Mouse (Mus musculus) T-helper 2 cell (primary cell): ENCODE data around the gene Tm7sf2.

Experiments used
- in situ Hi-C: fragments of 300-600 bp; cut with MboI, MseI; formaldehyde crosslinking; loops from one replicate; pipeline ENCODE4 v1.15.1; 2025; ENCODE audit warnings: high pct_unique_total_duplicates

Tm7sf2 gene

GRCm38 (mm10) chr19:6067724-6068415 lies at the start of gene Tm7sf2:
Tm7sf2 (minus strand) TSS chr19:6068373.
- in situ Hi-C loops = no loop called here

DNA sequence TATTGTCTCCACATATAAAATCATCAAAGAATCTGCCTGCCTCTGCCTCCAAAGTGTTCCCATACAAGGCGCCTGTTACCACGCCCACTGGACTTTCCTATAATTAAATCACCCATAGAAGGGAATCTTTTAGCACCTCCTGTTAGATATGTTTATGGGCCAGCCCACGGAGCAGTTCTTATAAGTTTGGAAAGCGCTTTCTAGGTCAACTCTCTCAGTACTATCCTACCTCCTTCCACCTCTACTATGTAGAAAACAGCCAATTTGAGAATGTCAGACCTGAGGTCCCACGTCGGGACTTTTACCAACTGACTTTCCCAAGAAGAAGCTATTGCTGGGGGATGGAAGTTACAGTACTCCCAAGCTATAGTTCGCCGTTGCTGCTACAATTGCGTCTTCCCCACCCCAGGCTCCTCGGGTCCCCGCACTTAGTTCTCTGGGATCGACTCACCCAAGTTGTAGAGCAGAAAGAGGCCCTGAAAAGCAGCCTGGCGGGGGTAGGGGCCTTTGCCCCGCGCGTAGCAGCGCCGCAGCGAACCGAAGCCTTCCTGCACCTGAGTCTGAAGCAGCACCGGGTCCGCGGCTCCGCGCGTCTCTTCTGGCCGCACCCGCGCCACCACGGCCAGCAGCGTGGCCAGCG lies 49.3 kb upstream of the Tm7sf2 start:
- in situ Hi-C loops = loop anchor here (5.0 kb wide), 1 partner anchor 60 kb away; the partner anchor contains the start of genes Fau and Mrpl49

- in situ Hi-C loops = loop anchor here (5.0 kb wide), 1 partner anchor 59 kb away; the partner anchor contains the start of genes Fau and Mrpl49
Measured at GRCm38 (mm10) chr19:6116113-6116850, 48.1 kb upstream of the Tm7sf2 start.

DNA sequence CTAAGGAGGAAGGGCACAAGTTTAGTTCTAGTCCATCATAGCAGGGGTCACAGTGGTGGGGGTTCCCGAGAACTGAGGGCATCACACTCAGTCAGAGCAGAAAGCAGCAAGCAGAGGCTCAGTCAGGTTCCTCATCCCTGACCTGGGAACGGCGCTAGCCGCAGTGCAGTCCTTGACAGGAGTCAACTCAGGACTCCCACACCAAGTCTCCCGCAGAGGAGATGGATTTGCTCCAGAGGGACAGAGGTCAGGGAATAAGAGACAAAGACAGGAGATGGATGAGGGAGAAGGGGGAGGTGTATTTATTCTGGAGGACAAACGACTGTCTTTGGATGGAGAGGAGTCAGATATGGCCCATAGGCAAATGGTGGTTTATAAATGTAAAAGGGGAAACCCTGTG lies 44.9 kb upstream of the Tm7sf2 start:
- in situ Hi-C loops = no loop called here

GRCm38 (mm10) chr19:6105586-6105985 lies 37.4 kb upstream of the Tm7sf2 start, which contains the start of gene Naaladl1:
Naaladl1 (plus strand) TSS chr19:6105782.
- in situ Hi-C loops = no loop called here

DNA sequence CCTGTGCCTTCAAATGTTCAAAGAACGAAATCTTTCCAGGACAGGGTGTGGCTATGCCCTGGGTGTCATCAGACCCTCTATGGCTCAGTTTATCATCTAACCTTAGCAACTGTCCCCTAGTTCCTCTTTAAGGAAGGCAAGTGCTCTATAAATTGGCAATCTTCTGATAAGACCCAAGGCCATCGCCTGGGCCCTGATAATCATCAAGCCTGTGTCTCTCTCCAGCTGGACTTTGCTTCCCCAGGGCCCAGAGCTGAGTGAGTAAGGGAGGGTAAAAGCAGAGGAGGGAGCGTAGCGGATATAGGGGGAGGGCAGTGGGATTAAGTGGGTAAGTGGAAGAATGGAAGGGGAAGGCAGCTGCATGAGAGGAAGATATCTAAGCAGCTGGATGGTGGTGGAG lies 36.3 kb upstream of the Tm7sf2 start:
- in situ Hi-C loops = no loop called here

- in situ Hi-C loops = no loop called here
Measured at GRCm38 (mm10) chr19:6102169-6102853, 34.1 kb upstream of the Tm7sf2 start.

DNA sequence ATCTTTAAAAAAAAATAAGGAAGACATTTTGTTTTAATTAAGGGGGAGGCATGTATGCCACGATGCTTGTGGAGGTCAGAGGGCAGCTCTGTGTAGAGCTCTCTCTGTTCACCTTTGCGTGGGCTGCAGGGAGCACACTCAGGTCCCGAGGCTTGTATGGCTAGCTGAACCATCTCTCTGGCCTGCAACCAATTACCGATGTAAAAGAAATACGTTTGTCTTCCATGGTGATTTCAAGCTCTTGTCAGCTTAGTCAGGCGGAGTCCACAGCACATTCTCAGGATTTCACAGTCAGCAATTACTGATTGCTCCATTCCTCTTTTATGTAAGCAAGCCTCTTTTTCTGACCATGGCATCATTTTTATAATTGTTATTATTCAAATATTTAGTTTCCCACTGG lies 33.0 kb upstream of the Tm7sf2 start:
- in situ Hi-C loops = no loop called here

DNA sequence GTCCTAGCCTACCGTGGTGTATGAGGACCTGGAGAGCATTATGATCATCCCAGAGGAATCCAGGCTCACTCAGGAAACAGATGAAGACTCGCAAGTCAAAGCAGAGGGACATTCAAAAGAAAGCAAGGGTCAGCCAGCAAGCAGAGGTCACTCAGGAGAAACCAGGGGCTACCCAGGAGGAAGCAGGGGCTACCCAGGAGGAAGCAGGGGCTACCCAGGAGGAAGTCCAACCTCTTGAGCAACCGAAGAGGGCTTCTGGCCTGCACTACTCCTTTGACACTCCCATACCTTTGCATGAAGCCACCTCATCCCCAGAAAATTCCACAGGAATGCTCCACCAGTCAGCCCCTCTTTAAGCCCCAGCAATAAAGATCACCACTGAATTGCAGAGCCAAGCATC lies 29.7 kb upstream of the Tm7sf2 start:
- in situ Hi-C loops = no loop called here

DNA sequence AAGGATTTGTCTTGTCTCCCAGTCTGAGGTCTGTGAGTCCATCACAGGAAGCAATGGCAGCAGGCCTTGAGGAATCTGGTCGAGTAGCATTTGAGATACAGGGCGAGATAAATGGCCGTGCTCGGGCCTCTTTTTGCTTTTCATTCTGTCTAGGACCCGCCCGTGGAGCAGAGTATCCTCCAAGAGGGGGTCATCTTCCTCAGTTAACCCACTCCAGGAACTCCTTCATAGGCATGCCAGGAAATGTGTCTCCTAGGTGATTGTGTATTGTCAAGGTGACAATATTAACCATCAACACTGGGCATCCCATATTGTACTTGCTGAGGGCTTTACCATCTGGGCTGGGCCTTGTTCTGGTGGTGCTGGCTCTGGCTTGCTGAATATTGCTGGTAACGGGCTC lies 25.9 kb upstream of the Tm7sf2 start, which contains the start of gene AC131692.1:
AC131692.1 (plus strand) TSS at position 301 of the 400 bp plus-strand sequence.
- in situ Hi-C loops = no loop called here

DNA sequence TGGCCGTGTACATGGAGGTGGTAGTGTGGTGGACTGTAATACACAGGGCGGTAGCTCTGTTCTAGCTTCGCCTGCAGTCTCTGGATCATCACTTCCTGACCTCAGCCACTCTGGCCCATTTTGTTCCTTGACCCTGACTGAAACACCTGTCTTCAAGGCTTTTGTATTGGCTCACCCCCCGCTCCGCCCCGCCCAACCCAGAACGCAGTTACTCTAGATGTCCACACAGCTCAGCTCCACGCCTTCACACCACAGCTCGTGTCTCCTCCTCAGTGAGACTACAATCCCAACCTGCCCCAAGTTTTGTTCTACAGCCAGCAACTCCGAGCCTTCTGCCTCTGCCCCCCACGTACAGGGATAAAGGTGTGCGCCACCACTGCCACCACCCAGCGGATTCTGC lies 20.7 kb upstream of the Tm7sf2 start:
- in situ Hi-C loops = loop anchor here (10.0 kb wide), 1 partner anchor 1126 kb away; the partner anchor contains the start of gene Cox8a

DNA sequence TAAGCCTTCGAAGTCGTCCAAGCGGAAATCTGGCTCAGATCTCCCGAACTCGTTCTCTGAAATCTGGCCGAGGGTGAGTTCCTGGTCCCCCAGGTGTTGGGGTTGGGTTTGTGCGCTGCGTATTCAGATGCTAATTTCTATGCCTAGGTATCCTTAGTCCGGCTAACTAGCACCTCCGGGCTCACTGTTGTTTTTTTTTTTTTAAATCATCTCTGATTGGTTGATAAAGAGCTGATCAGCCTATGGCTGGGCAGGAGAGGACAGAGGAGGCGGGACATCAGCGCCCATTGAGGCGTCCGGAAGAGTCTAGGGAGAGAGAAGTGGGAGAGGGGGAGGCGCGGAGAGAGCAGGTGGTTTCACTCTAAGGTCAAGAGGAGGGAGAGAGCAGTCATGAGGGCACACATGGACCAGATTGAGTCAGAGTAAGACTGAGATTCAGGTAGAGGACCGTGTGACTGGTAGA lies 17.3 kb upstream of the Tm7sf2 start:
- in situ Hi-C loops = loop anchor here (10.0 kb wide), 1 partner anchor 1129 kb away; the partner anchor contains the start of gene Cox8a

GRCm38 (mm10) chr19:6084478-6085248 lies 16.5 kb upstream of the Tm7sf2 start, which contains the start of the genes Zfpl1 and Cdca5:
Zfpl1 (minus strand) TSS chr19:6084956.
Cdca5 (plus strand) TSS chr19:6084983.
- in situ Hi-C loops = loop anchor here (10.0 kb wide), 1 partner anchor 1130 kb away; the partner anchor contains the start of gene Cox8a

- in situ Hi-C loops = loop anchor here (10.0 kb wide), 1 partner anchor 1133 kb away; the partner anchor contains the start of gene Cox8a
Measured at GRCm38 (mm10) chr19:6082156-6082555, 14.0 kb upstream of the Tm7sf2 start, which contains the start of gene Gm28374. Gm28374 (minus strand) TSS chr19:6082256.

GRCm38 (mm10) chr19:6079983-6080480 lies 11.9 kb upstream of the Tm7sf2 start, which contains the start of gene Tmem262:
Tmem262 (plus strand) TSS chr19:6080033.
- in situ Hi-C loops = loop anchor here (10.0 kb wide), 1 partner anchor 1135 kb away; the partner anchor contains the start of gene Cox8a

GRCm38 (mm10) chr19:6076564-6077393 lies 8.6 kb upstream of the Tm7sf2 start, which contains the start of gene Vps51:
Vps51 (minus strand) TSS chr19:6077231.
- in situ Hi-C loops = no loop called here

GRCm38 (mm10) chr19:6073889-6074288 lies 5.7 kb upstream of the Tm7sf2 start:
- in situ Hi-C loops = no loop called here

- in situ Hi-C loops = no loop called here
Measured at GRCm38 (mm10) chr19:6071261-6071660, 3.1 kb upstream of the Tm7sf2 start.
